Mouse (Mus musculus) thymus, adult 2 months (tissue): ENCODE measurements around the gene Zcchc13. TPM values are rescaled to one million over a fixed set of nuclear protein-coding genes. Genes with fewer than 3 reads are reported as not detected.

Experiments
- DNase-seq: peaks from one replicate; pipeline ENCODE4 v3.0.0; 2021
- H3K27ac ChIP-seq: fragments of 200-500 bp; 2 replicates; pipeline ENCODE4 v1.5.1; 2012; ENCODE audit warnings: low read length, control low read depth; ENCODE audit not compliant: control insufficient read depth, insufficient read depth
- H3K27me3 ChIP-seq: fragments of 200-500 bp; 2 replicates; pipeline ENCODE4 v1.6.1; 2012; ENCODE audit warnings: mild to moderate bottlenecking, low read length, moderate library complexity, mixed read lengths; ENCODE audit not compliant: control insufficient read depth, insufficient read depth
- H3K36me3 ChIP-seq: fragments of 200-500 bp; 2 replicates; pipeline ENCODE4 v1.6.1; 2012; ENCODE audit warnings: mild to moderate bottlenecking, low read length, moderate library complexity; ENCODE audit not compliant: control insufficient read depth, insufficient read depth
- H3K4me1 ChIP-seq: fragments of 200-500 bp; replicated peaks from 2 replicates; pipeline ENCODE4 v1.6.1; 2012; ENCODE audit warnings: low read length; ENCODE audit not compliant: control insufficient read depth, insufficient read depth
- H3K4me3 ChIP-seq: fragments of 200-500 bp; 2 replicates; pipeline ENCODE4 v1.5.1; 2012; ENCODE audit warnings: mild to moderate bottlenecking, low read length, control low read depth, moderate library complexity; ENCODE audit not compliant: control insufficient read depth, insufficient read depth
- CTCF ChIP-seq: fragments of 200-500 bp; IDR thresholded peaks from 2 replicates; pipeline ENCODE4 v1.5.1; 2012; ENCODE audit warnings: mild to moderate bottlenecking, control low read depth, low read length, moderate library complexity, borderline replicate concordance; ENCODE audit not compliant: control insufficient read depth, poor library complexity, insufficient read depth; ENCODE audit errors: extremely low read depth
- POLR2A ChIP-seq: fragments of 200-500 bp; IDR thresholded peaks from 2 replicates; pipeline ENCODE4 v1.6.1; 2012; ENCODE audit warnings: mild to moderate bottlenecking, low read length, control low read depth, moderate library complexity; ENCODE audit not compliant: control insufficient read depth, poor library complexity, insufficient read depth; ENCODE audit errors: extremely low read depth
- WGBS: fragments of 180-500 bp; shearing (Covaris S2); methylation state at CpG from one replicate; pipeline ENCODE4 v1.1.7; 2018; 5-methylcytosine and 5-hydroxymethylcytosine counted together
- polyA plus RNA-seq: library from polyadenylated mRNA; depleted of rRNA; stranded (reverse); fragments of >200 nt; gene quantifications from 2 replicates; pipeline ENCODE4 v1.2.3, GENCODE M21; 2012; rRNA removed

Zcchc13 gene
- polyA plus RNA-seq, 1 experiment: 0.12 TPM

DNA sequence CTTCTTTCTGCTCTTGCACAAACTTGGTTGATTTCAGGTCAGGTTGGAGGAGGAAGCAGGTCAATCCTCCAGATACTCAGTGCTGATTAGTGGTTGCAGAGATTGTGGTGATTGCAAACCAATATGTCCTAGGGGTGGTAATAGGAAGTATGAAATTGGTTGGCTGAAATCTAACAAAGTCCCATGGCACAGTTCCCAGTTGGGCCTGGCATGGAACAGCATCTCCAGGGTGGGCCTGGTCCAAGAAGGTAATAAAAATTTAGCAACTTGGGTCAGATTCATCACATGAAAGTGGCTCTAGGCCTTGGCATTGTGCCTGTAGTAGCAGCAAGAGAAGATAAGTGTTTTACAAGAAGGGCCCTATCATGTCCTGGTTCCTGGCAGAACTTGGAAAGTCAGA lies 39.9 kb downstream of the Zcchc13 start:
- Histone ChIP-seq H3K4me3 (no peak overlapping the region), H3K27ac (no peak overlapping the region), H3K4me1 (no peaks in the 10 kb centered on the region), H3K27me3 (no peaks in the 10 kb centered on the region), H3K36me3 (no peaks in the 10 kb centered on the region)
- TF ChIP-seq CTCF (no peak), POLR2A (no peak)
- DNase-seq: no peak

GRCm38 (mm10) chrX:103673761-103674160 lies 43.4 kb downstream of the Zcchc13 start:
- no peak for DNase-seq
- H3K36me3 ChIP-seq: no peaks in the 10 kb centered on the region
- H3K4me1 ChIP-seq: no peaks in the 10 kb centered on the region
- TF ChIP-seq CTCF: no peak
- TF ChIP-seq POLR2A: no peak
- H3K4me3 ChIP-seq: no peak overlapping the region
- no peaks in the 10 kb centered on the region for H3K27me3 ChIP-seq
- H3K27ac ChIP-seq: no peak overlapping the region
- WGBS: 93% methylated on average over 3 of the region's 3 CpGs

DNA sequence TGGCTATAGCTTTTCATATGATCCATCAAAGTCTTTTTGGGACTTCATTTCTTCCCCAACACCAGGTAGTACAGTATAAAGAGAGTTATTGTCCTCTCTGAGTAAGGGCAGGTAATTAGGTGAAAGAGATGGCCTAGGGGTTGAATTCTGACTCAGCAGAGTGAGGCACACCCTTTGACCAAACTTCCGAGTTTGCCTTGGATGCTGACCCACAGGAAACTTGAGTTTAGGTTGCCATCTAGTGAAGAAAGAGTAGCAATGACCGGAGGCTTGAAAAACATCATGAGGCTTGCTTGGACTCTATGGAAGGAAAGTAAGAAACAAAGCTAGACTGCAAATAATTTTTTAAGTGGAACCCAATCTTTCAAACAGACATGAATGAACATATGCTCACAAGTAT lies 44.3 kb downstream of the Zcchc13 start:
- no peak overlapping the region for H3K27ac ChIP-seq
- no peak for DNase-seq
- no peaks in the 10 kb centered on the region for H3K36me3 ChIP-seq
- H3K27me3 ChIP-seq: no peaks in the 10 kb centered on the region
- no peaks in the 10 kb centered on the region for H3K4me1 ChIP-seq
- 53% methylated on average over 2 of the region's 2 CpGs for WGBS
- no peak for TF ChIP-seq CTCF
- TF ChIP-seq POLR2A: no peak
- no peak overlapping the region for H3K4me3 ChIP-seq

Other genes with a start within 250 kb of the Zcchc13 start
- gene Tsx, start 216.1 kb upstream of the Zcchc13 start, polyA plus RNA-seq: 0.18 and 0.23 TPM in 2 replicates
- gene Gm26992, start 208.6 kb upstream of the Zcchc13 start, polyA plus RNA-seq: 0.41 and 0.55 TPM in 2 replicates
- gene Slc16a2, start 191.4 kb downstream of the Zcchc13 start, polyA plus RNA-seq: 6.8 and 8.3 TPM in 2 replicates